Mouse (Mus musculus) adrenal gland, postnatal 25 days (tissue): ENCODE results near the gene Cbr3. TPM values are rescaled to one million over a fixed set of nuclear protein-coding genes. Genes with fewer than 3 reads are reported as not detected.
"Not testable (repeated sequence)": the region's sequence is repeated elsewhere in the genome, so short reads cannot be mapped to it uniquely, and the experiment has no call there.

Source experiments
- DNase-seq: peaks from one replicate; pipeline ENCODE4 v3.0.0; 2021; ENCODE audit warnings: mixed read lengths
- long read RNA-seq: library from polyadenylated mRNA; stranded (forward); transcript quantifications from one replicate; pipeline ENCODE4 v2.0.0, GENCODE M21; 2021
- total RNA-seq: library from RNA; stranded (reverse); gene quantifications from 2 replicates; pipeline ENCODE4 v1.2.3, GENCODE M21; 2021

Gene Cbr3
- 6.2 and 7.4 TPM in 2 replicates for total RNA-seq
- long read RNA-seq, transcript Cbr3-201 (3 exons, 1,170 nt) = major isoform, 7 of 8 reads
- long read RNA-seq, partial matches to known transcripts = 0 of 8 reads
- long read RNA-seq, other reads (novel, unspliced or antisense) = 1 of 8 reads

DNA sequence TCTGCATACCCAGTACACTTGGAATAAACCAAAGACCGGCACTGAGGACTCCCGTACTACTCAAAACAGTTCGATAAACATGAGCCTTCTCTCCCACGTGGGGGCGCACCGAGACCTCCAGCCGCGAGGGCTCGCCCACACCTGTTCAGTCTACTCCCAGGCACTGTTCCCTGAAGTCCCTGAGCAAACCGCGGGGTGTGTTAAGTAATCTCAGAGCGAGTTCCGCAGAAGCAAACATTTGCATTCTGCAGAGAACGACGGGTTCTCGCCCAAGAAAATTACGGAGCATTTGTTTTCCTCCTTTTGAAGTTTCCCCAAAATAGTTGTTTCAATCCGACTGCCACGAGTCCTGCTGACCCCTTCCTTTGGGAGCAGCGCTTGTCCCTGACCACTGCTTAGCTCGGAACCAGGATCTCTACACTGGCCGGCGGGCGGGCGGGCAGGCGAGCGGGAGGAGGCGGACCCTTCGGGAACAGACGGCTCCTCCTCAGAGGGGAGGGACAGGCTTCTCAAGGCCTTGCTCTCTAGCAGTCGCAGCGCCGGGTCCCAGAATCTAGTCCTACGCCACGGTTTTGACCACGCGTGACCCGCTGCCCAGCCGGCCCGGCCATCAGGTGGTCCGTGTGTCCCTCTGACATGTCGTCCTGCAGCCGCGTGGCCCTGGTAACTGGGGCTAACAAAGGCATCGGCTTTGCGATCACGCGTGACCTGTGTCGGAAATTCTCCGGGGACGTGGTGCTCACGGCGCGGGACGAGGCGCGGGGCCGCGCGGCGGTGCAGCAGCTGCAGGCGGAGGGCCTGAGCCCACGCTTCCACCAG lies at the start of gene Cbr3:
Gene Cbr3 (plus strand): TSS at position 527 of the 819 bp plus-strand sequence.
- peak; percentile 81 for DNase-seq

DNA sequence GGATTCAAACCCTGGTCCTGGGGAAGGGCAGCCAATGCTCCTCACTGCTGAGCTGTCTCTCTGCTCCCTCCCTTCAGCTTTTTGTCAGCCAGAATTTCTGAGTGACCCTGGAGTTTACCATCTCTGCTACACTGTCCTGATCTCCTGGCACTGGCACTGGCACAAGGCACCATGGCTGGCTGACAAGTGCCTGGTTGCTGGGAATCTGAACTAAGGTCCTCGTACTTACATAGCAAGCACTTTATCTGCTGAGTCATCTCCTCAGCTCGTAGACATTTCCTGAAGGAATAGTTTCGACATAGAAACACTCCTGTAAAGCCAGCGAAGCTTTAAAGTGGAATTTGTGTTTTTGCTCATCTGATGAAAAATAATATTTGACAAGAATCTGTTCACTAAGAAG lies 39.0 kb upstream of the Cbr3 start:
- DNase-seq = no peak

DNA sequence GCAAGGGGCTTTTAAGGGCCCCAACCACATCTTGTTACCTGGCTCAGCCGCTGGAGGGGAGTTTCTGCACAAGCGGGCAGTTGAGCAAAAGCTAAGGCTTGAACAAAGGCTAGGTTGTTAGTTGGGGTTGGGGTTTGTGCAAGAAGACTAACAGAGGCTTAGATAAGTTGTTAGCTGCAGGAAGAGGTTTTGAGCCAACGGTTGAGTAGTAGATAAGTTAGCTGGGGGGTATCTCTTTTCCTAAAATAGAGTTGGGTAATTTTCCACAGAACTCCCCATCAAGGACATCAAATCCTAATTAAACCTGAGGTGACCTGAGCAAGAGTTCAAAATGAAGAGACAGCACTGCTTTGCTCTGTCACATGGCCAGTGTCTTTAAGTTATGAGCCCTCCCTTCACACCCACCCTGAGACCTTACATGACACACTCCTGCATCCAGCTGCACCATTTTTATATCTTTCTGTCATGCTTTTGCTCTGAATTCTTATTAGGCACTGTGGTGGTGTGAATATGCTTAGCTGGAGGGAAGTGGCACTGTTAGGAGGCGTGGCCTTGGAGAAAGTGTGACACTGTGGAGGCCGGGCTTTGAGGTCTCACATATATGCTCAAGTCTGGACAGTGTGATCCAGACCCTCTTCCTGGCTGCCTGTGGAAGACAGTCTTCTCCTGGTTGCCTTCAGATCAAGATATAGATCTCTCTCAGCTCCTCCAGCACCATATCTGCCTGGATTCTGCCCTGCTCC lies 34.4 kb upstream of the Cbr3 start:
- DNase-seq = no peak

DNA sequence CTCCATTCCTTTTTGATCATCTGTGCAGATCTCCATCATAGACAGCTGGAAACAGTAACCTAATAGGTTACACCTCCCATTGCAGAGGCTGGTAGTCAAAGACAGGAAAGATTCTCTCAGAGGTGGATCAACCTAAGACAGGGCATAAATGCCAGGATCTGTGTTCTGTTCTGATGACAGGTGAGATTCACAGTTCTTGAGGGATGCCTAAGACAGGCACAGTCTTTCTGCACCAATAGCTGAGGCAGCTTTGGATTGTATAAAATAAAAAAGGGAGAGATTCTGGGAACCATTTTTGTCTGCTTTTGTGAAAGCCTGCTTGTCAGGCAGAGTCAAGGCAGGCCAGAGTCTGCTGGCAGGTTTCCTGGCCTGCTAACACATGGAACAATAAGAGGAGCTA lies 15.0 kb upstream of the Cbr3 start:
- no peak for DNase-seq

DNA sequence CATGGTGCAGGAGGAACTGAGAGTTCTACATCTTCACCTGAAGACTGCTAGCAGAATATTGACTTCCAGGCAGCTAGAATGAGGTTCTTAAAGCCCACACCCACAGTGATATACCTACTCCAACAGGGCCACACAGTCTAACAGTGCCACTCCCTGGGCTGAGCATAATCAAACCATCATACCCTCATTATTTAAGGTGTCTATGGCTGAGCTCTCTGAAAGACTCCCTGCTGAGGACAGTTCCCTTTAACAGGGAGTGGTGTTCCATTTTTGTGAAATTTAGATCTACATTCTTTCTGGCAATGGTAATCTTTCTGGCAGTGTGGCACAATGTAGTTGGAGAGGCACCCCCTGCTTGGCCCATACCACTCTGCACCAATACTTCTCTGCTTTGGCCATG lies 13.5 kb upstream of the Cbr3 start:
- DNase-seq = no peak

DNA sequence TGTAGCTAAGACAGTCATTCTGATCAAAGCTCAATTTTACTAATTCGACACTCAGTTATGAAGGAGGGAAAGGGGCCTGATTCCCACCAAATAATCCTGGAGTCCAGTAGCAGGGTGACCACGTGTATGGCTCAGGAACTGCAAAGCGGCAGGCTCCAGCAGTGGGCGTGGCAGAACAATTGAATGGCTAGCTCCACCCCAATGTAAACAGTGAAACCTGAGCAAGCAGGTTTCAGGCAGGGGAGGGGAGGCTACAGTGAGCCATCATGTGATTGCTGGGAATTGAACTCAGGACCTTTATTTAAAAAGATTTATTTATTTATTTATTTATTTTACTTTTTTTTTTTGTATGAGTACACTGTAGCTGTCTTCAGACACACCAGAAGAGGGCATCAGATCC lies 12.5 kb upstream of the Cbr3 start:
- not testable (repeated sequence) for DNase-seq

DNA sequence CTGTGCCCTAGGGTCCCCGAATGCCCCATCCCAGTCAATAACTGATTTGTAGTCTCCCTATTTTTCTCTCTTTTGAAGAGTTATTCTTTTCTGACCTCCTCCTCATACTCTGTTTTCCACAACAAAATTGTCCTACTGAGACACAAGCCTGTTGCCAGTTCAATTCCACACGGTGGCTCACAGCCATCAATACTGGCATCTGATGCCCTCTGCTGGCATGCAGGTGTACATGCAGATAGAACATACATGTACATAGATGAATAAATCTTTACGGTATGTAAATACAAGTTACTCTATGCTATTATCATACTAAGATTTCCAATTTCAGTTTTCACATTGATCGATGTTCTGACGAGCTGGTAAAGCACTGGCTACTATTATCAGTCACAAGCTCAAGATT lies 12.0 kb upstream of the Cbr3 start:
- no peak for DNase-seq

DNA sequence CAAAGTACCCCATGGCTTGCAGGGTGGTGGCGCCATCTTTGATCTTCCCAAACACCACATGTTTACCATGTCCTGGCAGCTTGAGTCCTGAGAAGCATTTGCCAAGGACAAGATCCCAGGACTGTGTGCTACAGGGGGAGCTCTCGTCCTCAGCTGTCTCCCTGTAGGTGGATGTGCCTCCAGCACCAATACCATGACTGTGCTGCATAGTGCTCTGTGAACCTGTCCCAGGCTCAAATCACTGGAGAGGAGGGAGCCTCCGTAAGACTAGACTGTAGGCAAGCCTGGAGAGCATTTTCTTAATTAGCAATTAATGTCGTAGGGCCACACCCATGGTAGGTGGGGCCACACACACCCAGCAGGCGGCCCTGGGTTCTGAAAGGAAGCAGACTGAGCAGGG lies 6.6 kb upstream of the Cbr3 start:
- DNase-seq = no peak

DNA sequence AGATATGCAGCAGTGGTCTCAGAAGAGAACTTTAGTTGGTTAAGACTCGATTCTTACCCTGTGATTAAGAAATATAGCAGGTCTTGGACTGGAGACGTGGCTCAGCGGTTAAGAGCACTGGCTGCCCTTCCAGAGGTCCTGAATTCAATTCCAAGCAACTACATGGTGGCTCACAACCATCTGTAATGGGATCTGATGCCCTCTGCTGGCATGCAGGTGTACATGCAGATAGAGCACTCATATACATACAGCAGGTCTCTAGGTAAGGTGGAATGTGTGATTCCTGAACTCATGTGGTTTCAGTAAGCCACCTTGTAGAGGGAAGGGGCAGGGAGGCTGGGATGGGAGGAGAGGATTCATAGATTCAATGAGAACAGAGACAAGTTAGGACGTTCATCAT lies 4.8 kb upstream of the Cbr3 start:
- DNase-seq = no peak

DNA sequence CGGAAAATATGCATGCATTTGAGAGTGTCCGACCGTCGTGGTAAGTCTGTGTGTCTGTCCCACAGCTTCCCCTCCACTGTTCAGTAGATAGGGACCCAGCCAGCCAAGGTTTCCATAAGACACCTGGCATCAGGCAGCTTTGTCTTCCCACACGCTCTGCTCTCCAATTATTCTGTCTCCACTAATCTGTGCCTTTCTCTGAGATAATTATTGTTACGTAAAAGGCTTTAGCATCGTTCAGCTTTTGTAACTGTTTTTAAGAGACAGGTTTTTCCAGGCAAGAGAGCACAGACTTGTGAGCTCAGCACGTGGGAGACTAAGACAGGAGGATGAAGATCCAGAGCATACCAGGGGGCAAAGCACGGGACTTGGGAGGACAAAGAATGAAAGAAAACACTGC lies 3.9 kb upstream of the Cbr3 start:
- no peak for DNase-seq

DNA sequence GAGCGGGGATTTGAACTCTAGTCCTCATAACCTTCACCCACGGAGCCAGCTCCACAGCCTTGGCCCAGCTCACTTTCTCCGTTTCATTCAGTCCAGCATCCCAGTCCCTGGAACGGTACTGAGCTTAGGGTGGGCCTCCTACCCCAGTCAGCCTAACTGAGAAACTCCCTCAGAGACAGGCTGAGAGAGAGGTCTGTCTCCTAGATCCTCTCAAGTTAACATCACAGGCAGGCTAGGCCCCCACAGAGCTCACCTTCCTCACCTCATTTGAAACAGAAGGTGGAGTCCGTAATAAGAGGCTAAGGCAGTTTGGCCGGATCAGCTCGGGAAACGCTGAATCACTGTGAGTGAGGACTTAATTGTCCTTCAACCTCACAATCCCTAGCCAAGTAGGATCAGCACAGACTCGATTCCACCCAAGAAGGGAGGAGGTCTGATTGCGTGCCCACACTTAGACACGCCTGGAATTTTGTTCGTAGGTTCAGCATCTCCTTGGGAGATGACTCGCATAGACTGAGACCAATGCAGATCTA lies 793 bp upstream of the Cbr3 start:
- DNase-seq = peak; percentile 7

DNA sequence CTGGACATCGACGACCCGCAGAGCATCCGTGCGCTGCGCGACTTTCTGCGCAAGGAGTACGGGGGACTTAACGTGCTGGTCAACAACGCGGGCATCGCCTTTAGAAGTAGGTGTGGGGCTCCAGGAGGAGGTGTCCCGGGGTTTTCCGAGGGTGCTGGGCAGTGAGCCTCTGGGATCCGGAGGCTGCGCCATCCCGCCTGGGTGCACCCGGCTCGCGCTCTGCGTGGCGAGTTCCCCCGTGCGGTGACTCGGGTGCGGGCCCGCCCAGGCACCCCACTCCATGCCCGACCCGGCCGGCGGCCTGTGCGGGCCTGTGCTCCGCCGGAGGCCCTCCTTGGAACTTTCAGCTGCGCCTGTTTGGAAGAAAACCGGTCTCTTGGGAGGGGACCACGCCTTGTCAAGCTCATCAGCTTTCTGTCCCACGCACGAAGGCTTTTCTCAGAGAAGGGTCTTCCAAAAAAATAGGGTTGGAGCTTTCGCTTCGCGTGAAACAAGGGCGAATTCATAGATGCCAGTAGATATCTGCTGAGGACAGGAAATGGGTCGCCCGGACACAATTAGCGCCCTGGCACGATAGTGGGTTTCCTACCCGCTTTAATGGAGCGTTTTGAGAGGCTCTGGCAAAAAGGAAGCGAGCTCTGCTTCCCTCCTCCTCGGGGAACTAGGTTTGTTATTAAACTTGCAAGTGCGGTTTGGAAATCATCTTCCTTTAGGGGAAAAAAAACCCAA lies 657 bp downstream of the Cbr3 start:
- DNase-seq = peak; percentile 35

DNA sequence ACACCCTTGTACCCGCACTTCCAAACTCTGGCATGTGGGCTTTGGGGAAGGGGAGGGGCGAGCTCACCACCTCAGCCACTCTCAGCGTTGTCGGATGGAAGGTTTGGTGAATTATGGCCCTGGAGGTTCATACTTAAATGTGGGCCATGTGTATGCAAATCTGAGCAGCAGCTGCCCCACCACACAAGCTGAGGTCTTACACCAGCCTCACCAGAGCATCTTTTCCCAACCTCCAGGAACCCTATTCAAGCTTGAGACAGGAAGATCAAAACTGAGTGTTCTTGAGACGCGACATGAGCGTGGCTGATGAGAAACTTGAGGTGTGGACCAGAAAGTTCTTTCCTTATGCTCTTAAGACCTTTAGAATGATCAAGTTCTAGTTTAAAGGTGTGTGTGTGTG lies 1.4 kb downstream of the Cbr3 start:
- DNase-seq = no peak

DNA sequence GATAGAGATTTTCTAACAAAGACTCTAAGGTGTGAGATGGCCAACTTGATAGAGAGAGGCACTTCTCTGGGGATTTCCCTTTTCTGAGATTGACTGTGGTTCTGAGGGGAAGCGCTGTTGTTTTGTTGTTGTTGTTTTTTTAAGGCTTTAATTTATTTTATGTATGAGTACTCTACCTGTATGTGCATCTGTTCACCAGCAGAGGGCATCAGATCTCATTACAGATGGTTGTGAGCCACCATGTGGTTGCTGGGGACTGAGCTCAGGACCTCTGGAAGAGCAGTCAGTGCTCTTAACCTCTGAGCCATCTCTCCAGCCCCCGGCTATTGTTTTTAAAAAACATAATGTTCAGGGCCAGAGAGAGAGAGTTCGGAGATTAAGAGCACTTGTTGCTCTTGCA lies 2.8 kb downstream of the Cbr3 start:
- not testable (repeated sequence) for DNase-seq

DNA sequence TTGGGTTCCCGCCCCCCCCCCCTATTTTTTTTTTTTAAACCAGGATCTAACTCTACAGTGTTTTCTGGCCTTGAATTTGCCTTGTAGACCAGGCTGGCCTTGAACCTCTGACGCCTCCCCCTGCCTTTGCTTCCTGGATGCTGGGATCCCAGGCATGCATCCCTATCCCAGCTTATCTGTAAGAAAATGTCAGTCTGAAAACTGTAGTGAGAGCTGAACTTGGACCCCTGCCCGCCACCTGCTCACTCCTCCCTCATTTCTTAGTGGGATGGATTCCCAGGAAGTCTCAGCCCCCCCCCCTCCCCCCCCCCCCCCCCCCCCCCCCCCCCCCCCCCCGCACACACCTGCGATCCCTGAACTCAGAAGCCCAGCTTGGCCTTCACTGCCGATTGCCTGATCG lies 3.4 kb downstream of the Cbr3 start:
- DNase-seq = no peak

DNA sequence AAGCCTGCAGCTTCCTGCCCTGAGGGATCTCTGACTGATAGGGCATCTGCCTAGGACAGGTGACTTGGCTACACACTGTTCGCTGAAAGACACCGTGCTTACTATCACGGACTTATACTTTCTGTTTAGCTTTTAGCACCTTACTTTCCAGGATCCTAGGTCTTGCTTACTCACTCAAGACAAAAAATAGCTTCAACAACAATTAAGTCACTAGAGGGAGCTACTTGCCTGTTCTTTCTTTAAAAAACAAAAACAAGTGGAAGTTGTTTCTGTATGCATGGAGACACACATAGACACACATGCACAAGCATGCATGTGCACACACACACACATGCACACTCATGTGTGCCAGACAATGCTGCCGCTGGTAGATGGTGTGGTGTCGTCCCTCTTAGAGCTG lies 3.9 kb downstream of the Cbr3 start:
- no peak for DNase-seq

DNA sequence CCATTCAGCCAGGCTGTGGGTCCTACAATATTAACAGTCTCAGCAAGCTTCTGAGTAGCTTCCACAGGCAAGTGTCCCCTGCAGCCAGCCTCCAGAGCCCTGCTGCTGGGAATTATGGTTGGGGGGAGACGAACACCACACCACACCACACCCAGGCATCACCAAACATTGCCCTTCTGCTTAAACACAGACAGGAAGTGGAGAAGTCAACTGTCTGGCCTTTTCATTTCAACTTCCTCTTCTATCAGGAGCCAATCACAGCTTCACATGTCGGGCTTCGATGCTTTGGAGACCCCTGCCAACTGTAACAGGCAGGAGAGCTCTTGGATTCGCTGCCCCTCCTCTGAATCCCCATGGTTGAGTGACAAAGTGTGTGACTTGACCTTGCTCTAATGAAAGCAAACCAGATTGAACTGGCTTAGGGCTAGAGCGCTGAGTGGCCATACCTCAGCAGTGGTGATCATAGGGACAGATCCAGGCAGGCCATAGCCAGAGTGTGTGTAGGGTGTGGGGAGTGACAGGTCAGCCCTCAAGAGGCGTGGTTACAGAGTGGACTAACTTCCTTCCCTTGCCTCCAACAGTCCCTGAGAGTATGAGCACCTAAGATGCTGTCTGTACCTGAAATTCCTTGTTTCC lies 8.3 kb downstream of the Cbr3 start:
- DNase-seq = no peak

DNA sequence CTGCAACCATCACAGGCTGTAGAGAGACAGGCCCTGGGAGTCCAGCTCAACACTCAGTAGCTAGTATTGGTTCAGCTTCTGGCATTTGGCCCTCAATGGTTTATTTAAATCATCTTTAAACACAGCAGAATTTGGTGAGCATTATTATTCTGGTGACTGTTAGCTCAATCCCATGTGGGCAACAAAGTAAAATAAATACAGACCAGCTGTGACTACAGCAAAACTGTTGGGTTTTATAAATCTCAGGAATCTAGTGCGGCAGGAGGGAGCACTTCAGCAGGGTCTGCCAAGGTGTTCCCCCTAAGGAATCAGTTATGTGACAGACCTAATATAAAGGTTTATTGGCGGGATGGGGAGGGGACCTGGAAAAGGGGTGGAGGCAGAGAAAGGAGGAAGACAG lies 9.7 kb downstream of the Cbr3 start:
- DNase-seq = no peak

DNA sequence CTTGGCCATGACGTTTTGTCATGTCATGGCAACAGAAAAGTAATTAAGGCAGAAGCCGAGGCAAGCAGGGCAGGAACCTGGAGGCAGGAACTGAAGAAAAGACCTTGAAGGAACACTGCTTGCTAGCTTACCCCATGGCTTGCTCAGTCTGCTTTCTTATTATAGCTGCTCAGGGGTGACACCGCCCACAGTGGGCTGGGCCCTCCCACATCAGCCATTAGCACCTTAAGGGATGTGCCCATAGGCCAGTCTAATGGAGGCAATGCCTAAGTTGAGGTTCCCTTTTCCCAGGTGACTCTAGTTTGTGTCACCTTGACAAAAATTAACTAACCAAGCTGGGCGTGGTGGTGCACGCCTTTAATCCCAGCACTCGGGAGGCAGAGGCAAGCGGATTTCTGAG lies 24.1 kb downstream of the Cbr3 start:
- no peak for DNase-seq

DNA sequence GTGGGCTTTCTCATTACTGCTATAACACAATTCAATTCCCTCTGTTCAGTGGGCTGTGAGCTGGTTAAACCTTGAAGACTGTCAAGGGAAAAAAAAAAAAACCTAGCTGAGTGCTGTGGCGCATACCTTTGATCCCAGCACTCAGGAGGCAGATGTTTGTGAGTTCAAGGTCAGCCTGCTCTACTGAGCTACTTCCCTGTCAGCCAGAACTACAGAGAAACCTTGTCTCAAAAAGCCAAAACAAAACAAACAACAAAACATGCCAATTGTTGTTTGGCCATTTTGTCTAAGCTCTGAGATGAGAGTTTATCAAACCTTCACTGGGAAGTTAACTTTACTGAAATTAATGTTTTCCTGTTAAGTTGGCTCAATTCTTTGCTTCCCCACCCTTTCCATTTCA lies 26.2 kb downstream of the Cbr3 start:
- DNase-seq = no peak

DNA sequence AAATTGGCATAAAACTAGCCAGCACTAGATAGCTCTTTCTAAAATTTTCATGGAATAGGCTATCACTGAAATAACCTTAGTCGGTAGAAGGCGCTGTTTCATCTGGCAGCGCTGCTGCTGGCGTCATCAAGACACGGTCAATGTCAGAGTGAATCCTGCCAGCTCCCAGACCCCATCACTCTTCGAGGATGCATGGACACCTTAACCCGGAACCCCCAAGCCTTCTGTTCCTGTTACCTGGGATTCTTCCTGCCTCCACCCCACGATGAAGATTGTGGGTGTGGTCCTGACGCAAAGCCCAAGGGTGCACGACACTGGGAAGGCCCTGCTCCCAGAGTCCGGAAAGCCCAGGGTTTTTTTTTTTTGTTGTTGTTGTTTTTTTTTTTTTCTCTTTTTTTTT lies 27.9 kb downstream of the Cbr3 start:
- peak; percentile 62 for DNase-seq
